Comparison of ENCODE assay signal across 27 mouse cellular contexts in the genomic region with DNA sequence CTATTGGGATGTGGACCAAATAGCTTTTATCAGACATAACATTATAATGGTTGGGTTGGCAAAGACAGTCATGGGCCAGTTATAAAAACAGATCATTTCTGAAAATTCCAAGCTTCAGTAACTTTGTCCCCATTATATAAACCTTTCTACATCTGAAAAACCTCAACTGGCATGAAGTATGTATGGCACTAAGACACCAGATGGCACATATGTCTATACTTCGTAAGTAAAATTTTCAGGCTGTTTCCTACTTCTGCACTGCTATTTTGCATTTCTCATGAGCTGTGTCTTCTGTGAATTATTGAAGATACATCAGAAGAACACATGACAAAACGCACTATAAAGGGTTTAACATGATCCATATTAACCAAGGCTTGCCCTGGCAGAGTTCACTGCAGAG.
DNase-seq lines count a peak whose midpoint lies in the region; ATAC-seq and TF ChIP-seq lines count a peak whose summit lies in the region.
"Had no signal": no experiment of that assay in that cellular context is flagged by ENCODE, and none has a peak within 500 bp of the region (broad histone marks: within the 10 kb centered on the region; RNA-seq: fewer than 3 reads in every experiment).

No protein-coding gene starts in this region.

- H3K4me3 ChIP-seq in forebrain, embryonic 15.5 days = no peak overlapping the region
- no peak overlapping the region for H3K4me3 ChIP-seq in forebrain, embryonic 11.5 days (ENCODE audit: low read depth, low read length)
- H3K4me3 ChIP-seq in forebrain, embryonic 16.5 days (replicated peaks; ENCODE audit: low read length) = no peak overlapping the region
- H3K4me3 ChIP-seq: embryonic facial prominence, embryonic 12.5 days; embryonic facial prominence, embryonic 15.5 days; heart, embryonic 12.5 days; heart, embryonic 15.5 days; hindbrain, embryonic 10.5 days had no signal

- intact Hi-C loops in left cerebral cortex, postnatal 10 days (cut with DNase I) = no loop called here

- no peak overlapping the region for H3K9ac ChIP-seq in forebrain, embryonic 15.5 days (replicated peaks)
- no peak overlapping the region for H3K9ac ChIP-seq in forebrain, embryonic 11.5 days (ENCODE audit: low read length)
- no peak overlapping the region for H3K9ac ChIP-seq in forebrain, embryonic 16.5 days (replicated peaks; ENCODE audit: low read depth, low read length)
- H3K9ac ChIP-seq: embryonic facial prominence, embryonic 12.5 days; embryonic facial prominence, embryonic 15.5 days; heart, embryonic 12.5 days; heart, embryonic 15.5 days; hindbrain, embryonic 14.5 days had no signal

- no peaks in the 10 kb centered on the region for H3K27me3 ChIP-seq in forebrain, embryonic 15.5 days
- no peaks in the 10 kb centered on the region for H3K27me3 ChIP-seq in forebrain, embryonic 11.5 days (ENCODE audit: control insufficient read depth, insufficient read depth, low read length)
- H3K27me3 ChIP-seq in forebrain, embryonic 16.5 days (replicated peaks; ENCODE audit: control insufficient read depth, insufficient read depth, low read length) = no peaks in the 10 kb centered on the region
- H3K27me3 ChIP-seq: embryonic facial prominence, embryonic 12.5 days; embryonic facial prominence, embryonic 15.5 days; heart, embryonic 12.5 days; heart, embryonic 15.5 days had no signal

- ATAC-seq in forebrain, embryonic 15.5 days (replicated peaks) = 0 out of 2 replicates have a peak, but pooled peaks have one; percentile 29
- ATAC-seq in forebrain, embryonic 11.5 days (replicated peaks; ENCODE audit: low FRiP score) = no peak
- peak; percentile 74 for ATAC-seq in forebrain, embryonic 16.5 days
- ATAC-seq: CD4-positive, CD25-positive, alpha-beta regulatory T cell, adult 4 months; hindbrain, postnatal 0 days; inflammation-experienced regulatory T-cells, adult 6 months; intestine, embryonic 16.5 days had no signal

- 73% methylated on average over 2 of the region's 2 CpGs for WGBS in forebrain, embryonic 15.5 days
- 88% methylated on average over 2 of the region's 2 CpGs for WGBS in forebrain, embryonic 11.5 days
- WGBS in forebrain, embryonic 16.5 days = 79% methylated on average over 2 of the region's 2 CpGs

- H3K4me1 ChIP-seq in forebrain, embryonic 15.5 days = no peaks in the 10 kb centered on the region
- no peaks in the 10 kb centered on the region for H3K4me1 ChIP-seq in forebrain, embryonic 11.5 days (replicated peaks; ENCODE audit: control insufficient read depth, insufficient read depth, low read length)
- H3K4me1 ChIP-seq in forebrain, embryonic 16.5 days (replicated peaks; ENCODE audit: control insufficient read depth, insufficient read depth, low read length) = no peaks in the 10 kb centered on the region
- H3K4me1 ChIP-seq: embryonic facial prominence, embryonic 12.5 days; embryonic facial prominence, embryonic 15.5 days; heart, embryonic 12.5 days; heart, embryonic 15.5 days; hindbrain, embryonic 10.5 days had no signal

- DNase-seq in forebrain, embryonic 11.5 days (ENCODE audit: low spot score) = no peak
- peak; percentile 37 for DNase-seq in brain, embryonic 14.5 days (ENCODE audit: low read depth)
- DNase-seq in left cerebral cortex, postnatal 10 days (ENCODE audit: extremely low spot score in 1 of 2, low spot score in 2 of 2) = no peak
- DNase-seq in adipocyte (ENCODE audit: low spot score) = no peak
- DNase-seq: adrenal gland, adult 8-10 months; adrenal gland, postnatal 25 days; cerebellum, adult 18-20 months; cerebellum, adult 9-11 months; cerebellum, postnatal 25 days; gastrocnemius, postnatal 25 days; heart, adult 18-20 months; heart, postnatal 10 days; heart, postnatal 36 days; kidney, adult 18-20 months; kidney, adult 9 months had no signal

- no peak for TF ChIP-seq POLR2A in brain, embryonic 14.5 days (IDR thresholded peaks at IDR 0.05; ENCODE audit: borderline replicate concordance, extremely low read depth, insufficient read depth, insufficient read length, poor library complexity, severe bottlenecking)

- TF ChIP-seq CTCF in brain, embryonic 14.5 days (IDR thresholded peaks at IDR 0.05; ENCODE audit: borderline replicate concordance, extremely low read depth, insufficient read depth, insufficient read length) = no peak

- no peak overlapping the region for H3K4me2 ChIP-seq in forebrain, embryonic 15.5 days (replicated peaks)
- no peak overlapping the region for H3K4me2 ChIP-seq in forebrain, embryonic 11.5 days (ENCODE audit: low read depth, low read length, severe bottlenecking)
- no peak overlapping the region for H3K4me2 ChIP-seq in forebrain, embryonic 16.5 days (ENCODE audit: low read length)
- H3K4me2 ChIP-seq: embryonic facial prominence, embryonic 12.5 days; embryonic facial prominence, embryonic 15.5 days; heart, embryonic 12.5 days; heart, embryonic 15.5 days; hindbrain, embryonic 14.5 days had no signal

- no peaks in the 10 kb centered on the region for H3K36me3 ChIP-seq in forebrain, embryonic 15.5 days
- H3K36me3 ChIP-seq in forebrain, embryonic 11.5 days (ENCODE audit: control insufficient read depth, insufficient read depth, low read length) = no peaks in the 10 kb centered on the region
- no peaks in the 10 kb centered on the region for H3K36me3 ChIP-seq in forebrain, embryonic 16.5 days (ENCODE audit: control insufficient read depth, insufficient read depth)
- H3K36me3 ChIP-seq: embryonic facial prominence, embryonic 12.5 days; embryonic facial prominence, embryonic 15.5 days; heart, embryonic 12.5 days; heart, embryonic 15.5 days; hindbrain, embryonic 10.5 days had no signal

- no peak overlapping the region for H3K27ac ChIP-seq in forebrain, embryonic 15.5 days (replicated peaks)
- H3K27ac ChIP-seq in forebrain, embryonic 11.5 days (ENCODE audit: low read depth, low read length) = no peak overlapping the region
- no peak overlapping the region for H3K27ac ChIP-seq in forebrain, embryonic 16.5 days (ENCODE audit: low read length)
- H3K27ac ChIP-seq: embryonic facial prominence, embryonic 12.5 days; embryonic facial prominence, embryonic 15.5 days; heart, embryonic 15.5 days; hindbrain, embryonic 10.5 days; hindbrain, embryonic 14.5 days; hindbrain, postnatal 0 days had no signal

- no peaks in the 10 kb centered on the region for H3K9me3 ChIP-seq in forebrain, embryonic 15.5 days
- no peaks in the 10 kb centered on the region for H3K9me3 ChIP-seq in forebrain, embryonic 11.5 days (ENCODE audit: control insufficient read depth, low read length)
- no peaks in the 10 kb centered on the region for H3K9me3 ChIP-seq in forebrain, embryonic 16.5 days (ENCODE audit: control insufficient read depth, low read length)
- H3K9me3 ChIP-seq: embryonic facial prominence, embryonic 12.5 days; embryonic facial prominence, embryonic 15.5 days; heart, embryonic 12.5 days; heart, embryonic 15.5 days; hindbrain, embryonic 10.5 days had no signal
